Comparison of ENCODE assay signal across 17 mouse cellular contexts in genomic region chr11:63142816-63143215, GRCm38 (mm10). TPM values are rescaled to one million over a fixed set of nuclear protein-coding genes. Genes with fewer than 3 reads are reported as not detected.
"Had no signal": no experiment of that assay in that cellular context is flagged by ENCODE, and none has a peak within 500 bp of the region (broad histone marks: within the 10 kb centered on the region; RNA-seq: fewer than 3 reads in every experiment).

No protein-coding gene starts in this region.

- H3K27me3 ChIP-seq: midbrain, embryonic 13.5 days; midbrain, embryonic 15.5 days; neural tube, embryonic 12.5 days; stomach, embryonic 15.5 days had no signal

- ATAC-seq: midbrain, embryonic 13.5 days; midbrain, embryonic 15.5 days had no signal

- H3K4me2 ChIP-seq: liver, embryonic 15.5 days; midbrain, embryonic 11.5 days; midbrain, embryonic 13.5 days; midbrain, embryonic 15.5 days; neural tube, embryonic 12.5 days; stomach, embryonic 15.5 days had no signal

- H3K4me3 ChIP-seq: liver, embryonic 15.5 days; megakaryocyte, embryonic 14.5 days; midbrain, embryonic 13.5 days; midbrain, embryonic 15.5 days; neural tube, embryonic 12.5 days; stomach, embryonic 15.5 days had no signal

- H3K36me3 ChIP-seq: liver, embryonic 15.5 days; midbrain, embryonic 13.5 days; midbrain, embryonic 15.5 days; neural tube, embryonic 12.5 days; stomach, embryonic 15.5 days had no signal

- H3K9me3 ChIP-seq: liver, embryonic 15.5 days; megakaryocyte, embryonic 14.5 days; midbrain, embryonic 13.5 days; midbrain, embryonic 15.5 days; neural tube, embryonic 12.5 days; stomach, embryonic 15.5 days had no signal

- DNase-seq: lung, postnatal 10 days; right cerebral cortex, postnatal 14 days; thymus, adult 2 months; thymus, postnatal 25 days; thymus, postnatal 4 days had no signal

- H3K4me1 ChIP-seq: liver, embryonic 15.5 days; megakaryocyte, embryonic 14.5 days; midbrain, embryonic 13.5 days; midbrain, embryonic 15.5 days; neural tube, embryonic 12.5 days; stomach, embryonic 15.5 days had no signal

- H3K27ac ChIP-seq: liver, embryonic 15.5 days; macrophage; midbrain, embryonic 13.5 days; midbrain, embryonic 15.5 days; neural tube, embryonic 12.5 days; stomach, embryonic 15.5 days; stomach, postnatal 0 days had no signal

- H3K9ac ChIP-seq: liver, embryonic 15.5 days; midbrain, embryonic 13.5 days; midbrain, embryonic 15.5 days; neural tube, embryonic 12.5 days; stomach, embryonic 15.5 days had no signal

RNA-seq across cellular contexts. Expression of gene Pmp22, which starts 14.0 kb away (rescaled TPM):
- total RNA-seq: megakaryocyte progenitor cell, adult 5-6 weeks; monocyte, adult 5-6 weeks; neutrophil, adult 5-6 weeks had no signal
